Mouse (Mus musculus) forebrain, embryonic 12.5 days (tissue): ENCODE measurements around the gene Tns3. TPM values are rescaled to one million over a fixed set of nuclear protein-coding genes. Genes with fewer than 3 reads are reported as not detected.

Source experiments
- ATAC-seq: fragments of 200-750 bp; cut with Nextera tagmentation; 2 replicates; pipeline ENCODE4 v1.8.0; 2017; ENCODE audit warnings: moderate TSS enrichment; ENCODE audit not compliant: low FRiP score
- H3K27ac ChIP-seq: fragments of 300-500 bp; sonication (generic); 2 replicates; pipeline ENCODE4 v1.5.1; 2016; ENCODE audit warnings: mild to moderate bottlenecking
- H3K27me3 ChIP-seq: fragments of 300-500 bp; sonication (generic); 2 replicates; pipeline ENCODE4 v1.6.1; 2016; ENCODE audit warnings: mild to moderate bottlenecking
- H3K36me3 ChIP-seq: fragments of 300-500 bp; sonication (generic); replicated peaks from 2 replicates; pipeline ENCODE4 v1.6.1; 2016; ENCODE audit warnings: mild to moderate bottlenecking
- H3K4me1 ChIP-seq: fragments of 300-500 bp; sonication (generic); 2 replicates; pipeline ENCODE4 v1.6.1; 2016
- H3K4me2 ChIP-seq: fragments of 300-500 bp; sonication (generic); 2 replicates; pipeline ENCODE4 v1.6.1; 2016; ENCODE audit warnings: mild to moderate bottlenecking, moderate library complexity
- H3K4me3 ChIP-seq: fragments of 300-500 bp; sonication (generic); replicated peaks from 2 replicates; pipeline ENCODE4 v1.5.1; 2016; ENCODE audit warnings: mild to moderate bottlenecking
- H3K9ac ChIP-seq: fragments of 300-500 bp; sonication (generic); 2 replicates; pipeline ENCODE4 v1.6.1; 2016; ENCODE audit warnings: mild to moderate bottlenecking
- H3K9me3 ChIP-seq: fragments of 300-500 bp; sonication (generic); 2 replicates; pipeline ENCODE4 v1.6.1; 2016
- WGBS: fragments of 180-500 bp; shearing (Covaris S2); methylation state at CpG from one replicate; pipeline ENCODE4 v1.1.7; 2016; 5-methylcytosine and 5-hydroxymethylcytosine counted together
- polyA plus RNA-seq: library from polyadenylated mRNA; unstranded; fragments of >200 nt; fragmentation: Nextera tagmentation; extraction: Ambion mirVana; gene quantifications from 2 replicates; pipeline ENCODE4 v1.2.1, GENCODE M21; 2016

Tns3 gene
- polyA plus RNA-seq, 1 experiment from 2014 or later, result 11.4 TPM

DNA sequence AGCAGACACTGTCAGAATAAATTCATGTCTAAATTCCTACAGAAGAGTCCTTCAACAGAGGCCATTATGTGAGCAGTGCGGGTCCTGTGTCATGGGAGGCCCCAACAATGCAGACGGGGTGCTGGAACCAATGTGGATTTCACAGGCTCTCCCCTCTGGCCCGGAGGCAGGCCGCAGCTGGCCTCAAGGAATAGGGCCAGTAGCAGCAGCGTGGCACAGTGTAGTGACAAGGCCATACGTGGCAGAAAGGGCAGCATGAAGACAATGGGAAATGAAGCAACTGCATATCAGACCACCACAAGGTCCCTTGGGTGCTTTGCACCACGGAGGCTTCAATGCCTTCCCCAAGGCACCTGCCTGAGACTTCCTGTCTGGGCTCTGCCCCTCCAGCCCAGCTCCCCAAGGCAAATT, 62.9 kb downstream of the Tns3 start:
- Histone ChIP-seq H3K9ac (no peak overlapping the region), H3K27ac (no peak overlapping the region), H3K4me1 (peaks cover 18% of the 10 kb centered on the region), H3K9me3 (no peaks in the 10 kb centered on the region), H3K4me2 (no peak overlapping the region), H3K27me3 (no peaks in the 10 kb centered on the region), H3K4me3 (no peak overlapping the region), H3K36me3 (no peaks in the 10 kb centered on the region)
- ATAC-seq, result no peak
- WGBS, result 53% methylated on average over 7 of the region's 7 CpGs

DNA sequence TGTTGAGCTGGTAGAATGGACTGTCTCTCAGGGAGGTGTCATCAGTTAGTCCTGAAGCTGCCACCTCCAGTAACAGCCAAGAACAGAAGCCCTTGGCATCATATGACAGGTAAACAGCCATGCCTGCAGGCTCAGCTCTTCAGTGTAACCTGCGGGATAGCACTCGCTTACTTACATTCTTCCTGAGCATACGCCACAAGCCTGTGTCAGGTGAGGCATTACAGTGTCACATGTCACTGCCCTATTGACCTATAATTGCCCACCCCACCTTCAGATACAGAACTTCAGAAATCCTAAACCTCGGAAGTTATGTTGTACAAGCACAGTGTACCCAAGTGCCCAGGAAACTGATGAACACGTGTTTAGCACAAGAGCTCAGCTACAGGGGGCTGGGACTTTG, 68.7 kb downstream of the Tns3 start:
- Histone ChIP-seq H3K4me2 (no peak overlapping the region), H3K9me3 (no peaks in the 10 kb centered on the region), H3K4me1 (peaks cover 5% of the 10 kb centered on the region; the same call in 1 of the 2 replicates), H3K36me3 (no peaks in the 10 kb centered on the region), H3K4me3 (no peak overlapping the region), H3K27me3 (no peaks in the 10 kb centered on the region), H3K9ac (no peak overlapping the region), H3K27ac (no peak overlapping the region)
- no peak for ATAC-seq
- WGBS, result 85% methylated on average over 5 of the region's 5 CpGs

- H3K4me1 ChIP-seq, result no peaks in the 10 kb centered on the region
- no peak overlapping the region for H3K9ac ChIP-seq
- H3K9me3 ChIP-seq, result no peaks in the 10 kb centered on the region
- no peaks in the 10 kb centered on the region for H3K36me3 ChIP-seq
- no peak for ATAC-seq
- no peak overlapping the region for H3K4me2 ChIP-seq
- no peaks in the 10 kb centered on the region for H3K27me3 ChIP-seq
- WGBS, result 90% methylated on average over 3 of the region's 3 CpGs
- no peak overlapping the region for H3K4me3 ChIP-seq
- no peak overlapping the region for H3K27ac ChIP-seq
Measured at GRCm38 (mm10) chr11:8593172-8593571, 71.2 kb downstream of the Tns3 start.

- ATAC-seq, result no peak
- H3K4me1 ChIP-seq, result peaks cover 9% of the 10 kb centered on the region
- no peaks in the 10 kb centered on the region for H3K9me3 ChIP-seq
- no peaks in the 10 kb centered on the region for H3K27me3 ChIP-seq
- H3K36me3 ChIP-seq, result no peaks in the 10 kb centered on the region
- no peak overlapping the region for H3K4me3 ChIP-seq
- WGBS, result 93% methylated on average over 5 of the region's 5 CpGs
- no peak overlapping the region for H3K9ac ChIP-seq
- H3K4me2 ChIP-seq, result no peak overlapping the region
- no peak overlapping the region for H3K27ac ChIP-seq
Measured at GRCm38 (mm10) chr11:8591271-8591670, 73.1 kb downstream of the Tns3 start.

- H3K4me1 ChIP-seq, result peaks cover 23% of the 10 kb centered on the region
- no peak overlapping the region for H3K9ac ChIP-seq
- H3K4me3 ChIP-seq, result no peak overlapping the region
- no peaks in the 10 kb centered on the region for H3K27me3 ChIP-seq
- no peaks in the 10 kb centered on the region for H3K9me3 ChIP-seq
- ATAC-seq, result no peak
- 76% methylated on average over 9 of the region's 9 CpGs for WGBS
- no peaks in the 10 kb centered on the region for H3K36me3 ChIP-seq
- no peak overlapping the region for H3K27ac ChIP-seq
- H3K4me2 ChIP-seq, result no peak overlapping the region
Measured at GRCm38 (mm10) chr11:8589226-8589905, 75.0 kb downstream of the Tns3 start.

DNA sequence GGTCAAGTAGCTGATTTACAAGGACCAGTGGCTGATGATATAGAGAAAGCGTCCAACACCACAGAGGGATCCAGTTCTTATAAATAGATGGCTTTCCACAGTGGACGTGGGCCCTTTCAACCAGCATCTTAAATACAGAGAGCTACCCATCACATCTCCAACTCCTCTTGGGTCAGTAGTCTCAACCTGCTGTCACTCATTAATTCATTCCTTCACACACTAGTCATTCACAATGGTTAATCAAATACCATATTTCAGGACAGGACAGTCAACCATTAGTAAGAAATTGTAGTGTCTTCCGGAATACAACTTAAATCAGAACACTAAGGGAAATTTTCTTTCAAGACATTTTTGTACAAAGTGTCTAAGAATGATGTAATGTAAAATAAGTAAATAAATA, 76.4 kb downstream of the Tns3 start:
- no peak overlapping the region for H3K4me3 ChIP-seq
- H3K9ac ChIP-seq, result no peak overlapping the region
- no peak overlapping the region for H3K4me2 ChIP-seq
- no peak for ATAC-seq
- H3K4me1 ChIP-seq, result peaks cover 27% of the 10 kb centered on the region
- WGBS, result 95% methylated on average over 3 of the region's 3 CpGs
- no peak overlapping the region for H3K27ac ChIP-seq
- no peaks in the 10 kb centered on the region for H3K27me3 ChIP-seq
- H3K9me3 ChIP-seq, result no peaks in the 10 kb centered on the region
- H3K36me3 ChIP-seq, result no peaks in the 10 kb centered on the region

GRCm38 (mm10) chr11:8586996-8587644, 77.2 kb downstream of the Tns3 start:
- H3K9me3 ChIP-seq, result no peaks in the 10 kb centered on the region
- no peak overlapping the region for H3K9ac ChIP-seq
- H3K4me1 ChIP-seq, result peaks cover 27% of the 10 kb centered on the region
- 36% methylated on average over 10 of the region's 10 CpGs for WGBS
- no peak overlapping the region for H3K27ac ChIP-seq
- H3K4me3 ChIP-seq, result no peak overlapping the region
- no peak for ATAC-seq
- no peak overlapping the region for H3K4me2 ChIP-seq
- H3K36me3 ChIP-seq, result no peaks in the 10 kb centered on the region
- H3K27me3 ChIP-seq, result no peaks in the 10 kb centered on the region

GRCm38 (mm10) chr11:8586374-8586773, 78.0 kb downstream of the Tns3 start:
- Histone ChIP-seq H3K4me2 (no peak overlapping the region), H3K36me3 (no peaks in the 10 kb centered on the region), H3K4me1 (peaks cover 27% of the 10 kb centered on the region), H3K27me3 (no peaks in the 10 kb centered on the region), H3K27ac (no peak overlapping the region), H3K4me3 (no peak overlapping the region), H3K9ac (no peak overlapping the region), H3K9me3 (no peaks in the 10 kb centered on the region)
- 53% methylated on average over 2 of the region's 2 CpGs for WGBS
- ATAC-seq, result no peak

DNA sequence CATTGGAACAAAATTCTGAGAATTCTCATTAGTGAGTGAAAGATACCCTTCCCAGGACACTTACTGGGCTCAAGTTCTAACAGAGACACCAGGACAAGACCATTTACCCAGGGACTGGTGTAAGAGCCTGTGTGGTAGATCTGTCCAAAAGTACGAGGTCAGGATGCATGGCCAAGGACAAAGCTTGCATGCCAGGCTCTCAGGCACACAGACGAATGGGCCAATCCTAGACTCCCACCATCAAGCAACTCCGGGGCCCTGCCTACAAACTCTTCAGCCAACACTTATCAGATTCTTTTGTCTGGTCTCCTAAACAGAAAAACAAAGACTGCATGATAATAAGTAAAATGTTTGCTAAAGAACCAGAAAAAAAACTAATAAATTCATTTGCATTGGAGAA, 78.6 kb downstream of the Tns3 start:
- no peak for ATAC-seq
- no peaks in the 10 kb centered on the region for H3K36me3 ChIP-seq
- H3K4me1 ChIP-seq, result peaks cover 27% of the 10 kb centered on the region
- H3K9ac ChIP-seq, result no peak overlapping the region
- no peak overlapping the region for H3K4me2 ChIP-seq
- H3K27me3 ChIP-seq, result no peaks in the 10 kb centered on the region
- no peaks in the 10 kb centered on the region for H3K9me3 ChIP-seq
- no peak overlapping the region for H3K4me3 ChIP-seq
- WGBS, result 57% methylated on average over 3 of the region's 3 CpGs
- H3K27ac ChIP-seq, result no peak overlapping the region

GRCm38 (mm10) chr11:8584925-8585324, 79.4 kb downstream of the Tns3 start:
- no peak overlapping the region for H3K4me3 ChIP-seq
- no peak overlapping the region for H3K9ac ChIP-seq
- H3K4me1 ChIP-seq, result peaks cover 27% of the 10 kb centered on the region
- no peaks in the 10 kb centered on the region for H3K27me3 ChIP-seq
- no peak overlapping the region for H3K4me2 ChIP-seq
- no peaks in the 10 kb centered on the region for H3K9me3 ChIP-seq
- 0% methylated on average over 1 of the region's 1 CpGs for WGBS
- no peaks in the 10 kb centered on the region for H3K36me3 ChIP-seq
- 0 out of 2 replicates have a peak overlapping the region, but pooled peaks have one; percentile 25 for H3K27ac ChIP-seq
- ATAC-seq, result no peak; the same call in 1 of the 2 replicates

DNA sequence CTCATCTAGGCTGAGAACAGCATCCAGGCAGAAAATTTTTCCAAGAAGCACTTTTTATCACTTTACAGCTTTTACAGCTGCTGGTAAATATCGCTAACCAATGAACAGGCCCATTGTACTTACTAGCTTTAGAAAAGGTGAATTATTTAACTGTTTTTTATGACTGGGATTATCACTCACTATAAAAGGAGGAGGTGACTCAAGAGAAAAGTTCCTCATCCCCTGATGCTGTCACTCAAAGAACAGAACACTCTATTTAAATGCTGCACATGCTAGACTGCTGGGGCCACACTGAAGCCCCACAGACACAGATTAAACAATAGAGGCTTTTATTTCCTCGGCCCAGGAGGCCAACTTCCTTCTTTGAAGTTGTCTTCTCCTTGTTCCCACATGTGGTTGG, 80.0 kb downstream of the Tns3 start:
- Histone ChIP-seq H3K4me2 (no peak overlapping the region), H3K4me1 (peaks cover 27% of the 10 kb centered on the region), H3K27ac (no peak overlapping the region), H3K36me3 (no peaks in the 10 kb centered on the region), H3K4me3 (no peak overlapping the region), H3K27me3 (no peaks in the 10 kb centered on the region), H3K9ac (no peak overlapping the region), H3K9me3 (no peaks in the 10 kb centered on the region)
- 42% methylated on average over 2 of the region's 2 CpGs for WGBS
- no peak for ATAC-seq

DNA sequence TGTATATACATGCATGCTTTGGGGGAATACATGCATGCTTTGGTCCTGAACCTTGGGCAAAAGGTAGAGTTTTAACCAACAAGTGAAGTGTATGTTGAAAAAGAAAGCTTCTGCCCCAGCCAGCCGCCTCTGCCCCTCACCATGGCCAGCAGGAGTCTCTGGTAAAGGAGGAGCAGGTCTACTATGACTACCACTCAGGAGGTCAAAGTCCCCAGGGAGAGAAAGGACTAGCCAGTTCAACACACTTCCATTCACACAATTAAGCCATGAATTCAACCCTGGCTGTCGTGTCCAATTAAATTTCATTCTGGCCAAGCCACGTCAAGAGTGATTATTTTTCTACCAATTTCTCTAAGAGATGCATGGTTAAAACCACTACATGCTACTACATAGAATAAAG, 81.2 kb downstream of the Tns3 start:
- no peaks in the 10 kb centered on the region for H3K27me3 ChIP-seq
- H3K4me2 ChIP-seq, result no peak overlapping the region
- H3K4me1 ChIP-seq, result peaks cover 27% of the 10 kb centered on the region
- H3K36me3 ChIP-seq, result no peaks in the 10 kb centered on the region
- no peak overlapping the region for H3K4me3 ChIP-seq
- H3K27ac ChIP-seq, result no peak overlapping the region
- no peak overlapping the region for H3K9ac ChIP-seq
- ATAC-seq, result no peak
- WGBS, result 77% methylated on average over 3 of the region's 3 CpGs
- no peaks in the 10 kb centered on the region for H3K9me3 ChIP-seq
